Mouse (Mus musculus) lung, postnatal 36 days (tissue): ENCODE measurements around the gene Thsd7b.

ENCODE experiments used
- DNase-seq: peaks from one replicate; pipeline ENCODE4 v3.0.0; 2022; ENCODE audit warnings: mixed read lengths

Thsd7b gene

GRCm38 (mm10) chr1:129526967-129527366, 253.9 kb downstream of the Thsd7b start:
- DNase-seq: no peak

GRCm38 (mm10) chr1:129532206-129532605, 259.1 kb downstream of the Thsd7b start:
- DNase-seq: no peak

GRCm38 (mm10) chr1:129538508-129538907, 265.4 kb downstream of the Thsd7b start:
- DNase-seq: no peak

- no peak for DNase-seq
Measured at GRCm38 (mm10) chr1:129538970-129539369, 265.9 kb downstream of the Thsd7b start.

GRCm38 (mm10) chr1:129540751-129541150, 267.6 kb downstream of the Thsd7b start:
- DNase-seq: no peak

GRCm38 (mm10) chr1:129542563-129543146, 269.6 kb downstream of the Thsd7b start:
- DNase-seq: no peak

- no peak for DNase-seq
Measured at GRCm38 (mm10) chr1:129543169-129543568, 270.1 kb downstream of the Thsd7b start.

- no peak for DNase-seq
Measured at GRCm38 (mm10) chr1:129558054-129558453, 285.0 kb downstream of the Thsd7b start.

GRCm38 (mm10) chr1:129559137-129559536, 286.0 kb downstream of the Thsd7b start:
- DNase-seq: no peak

GRCm38 (mm10) chr1:129559812-129560211, 286.7 kb downstream of the Thsd7b start:
- DNase-seq: no peak

- DNase-seq: no peak
Measured at GRCm38 (mm10) chr1:129562707-129563106, 289.6 kb downstream of the Thsd7b start.

GRCm38 (mm10) chr1:129570522-129570921, 297.4 kb downstream of the Thsd7b start:
- DNase-seq: no peak

- no peak for DNase-seq
Measured at GRCm38 (mm10) chr1:129579955-129580354, 306.9 kb downstream of the Thsd7b start.

- DNase-seq: no peak
Measured at GRCm38 (mm10) chr1:129586635-129587034, 313.5 kb downstream of the Thsd7b start.

GRCm38 (mm10) chr1:129589366-129590002, 316.4 kb downstream of the Thsd7b start:
- DNase-seq: peak; percentile 0

GRCm38 (mm10) chr1:129595447-129595846, 322.3 kb downstream of the Thsd7b start:
- no peak for DNase-seq

GRCm38 (mm10) chr1:129600933-129601332, 327.8 kb downstream of the Thsd7b start:
- no peak for DNase-seq

GRCm38 (mm10) chr1:129602284-129602683, 329.2 kb downstream of the Thsd7b start:
- no peak for DNase-seq

GRCm38 (mm10) chr1:129608395-129608794, 335.3 kb downstream of the Thsd7b start:
- DNase-seq: no peak

GRCm38 (mm10) chr1:129616080-129616479, 343.0 kb downstream of the Thsd7b start:
- DNase-seq: no peak

GRCm38 (mm10) chr1:129619440-129620301, 346.6 kb downstream of the Thsd7b start:
- DNase-seq: no peak

- DNase-seq: no peak
Measured at GRCm38 (mm10) chr1:129624519-129624918, 351.4 kb downstream of the Thsd7b start.

GRCm38 (mm10) chr1:129635146-129635545, 362.0 kb downstream of the Thsd7b start:
- no peak for DNase-seq
